Mouse (Mus musculus): ENCODE results near the gene Atxn2. TPM values are rescaled to one million over a fixed set of nuclear protein-coding genes. Genes with fewer than 3 reads are reported as not detected.

The Atxn2 gene
- 10 to 100 TPM; 52.6 to 63.8 TPM for total RNA-seq (2023)

GRCm38 (mm10) chr5:121711174-121711927, at the start of gene Atxn2:
Gene Atxn2 (plus strand): TSS chr5:121711337.

GRCm38 (mm10) chr5:121837441-121838340, 126.6 kb downstream of the Atxn2 start, which contains the start of gene Sh2b3:
Gene Sh2b3 (minus strand): TSS chr5:121837646.

DNA sequence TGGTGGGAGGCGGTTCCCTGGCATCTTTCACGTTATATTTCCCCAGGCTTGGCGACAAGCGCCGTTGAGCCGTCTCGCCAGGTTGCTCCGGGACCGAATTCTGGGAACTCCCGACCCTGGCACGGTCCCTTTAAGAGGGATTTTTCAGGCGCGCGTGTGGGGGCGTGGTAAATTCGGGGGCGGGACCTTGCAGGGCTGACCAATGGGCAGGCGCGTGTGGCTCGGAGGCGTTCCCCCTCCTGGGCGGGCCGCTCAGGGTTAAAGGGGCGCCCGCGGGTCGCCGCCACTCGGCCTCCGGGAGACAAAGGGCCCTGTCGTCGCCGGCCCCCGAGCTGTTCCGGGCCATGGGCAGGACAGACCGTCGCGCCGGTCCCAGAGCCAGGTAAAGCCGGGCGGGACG, 137.6 kb downstream of the Atxn2 start, which contains the start of gene Pheta1:
Gene Pheta1, plus strand, starts transcription at position 242 of the 400 bp plus-strand sequence.

Other genes with a start within 250 kb of the Atxn2 start
- not detected for gene Adam1b, start 207.9 kb upstream of the Atxn2 start, total RNA-seq (2023)
- 1 to 10 TPM; 2.6 to 2.7 TPM for gene Adam1a, start 165.9 kb upstream of the Atxn2 start, total RNA-seq (2023)
- not detected for gene Gm42878, start 165.9 kb upstream of the Atxn2 start, total RNA-seq (2023)
- gene Mapkapk5, start 165.4 kb upstream of the Atxn2 start, total RNA-seq (2023) = 10 to 100 TPM; 64.2 to 77.4 TPM
- 100 to 1,000 TPM; 857 to 999 TPM for gene Aldh2, start 117.5 kb upstream of the Atxn2 start, total RNA-seq (2023)
- gene Acad12, start 92.4 kb upstream of the Atxn2 start, total RNA-seq (2023) = 1 to 10 TPM; 4.3 to 4.9 TPM
- gene Acad10, start 50.8 kb upstream of the Atxn2 start, total RNA-seq (2023) = 1 to 10 TPM; 2.9 to 4.7 TPM
- gene Brap, start 50.8 kb upstream of the Atxn2 start, total RNA-seq (2023) = 10 to 100 TPM; 64.0 to 74.1 TPM
- 10 to 100 TPM; 70.9 to 83.1 TPM for gene Sh2b3, start 126.3 kb downstream of the Atxn2 start, total RNA-seq (2023)
- 1 to 10 TPM; 2.6 to 3.2 TPM for gene Pheta1, start 137.6 kb downstream of the Atxn2 start, total RNA-seq (2023)